Mouse (Mus musculus) bone marrow, adult 2 months (tissue): Measurements from ENCODE around the gene Cnga4.

Experiments
- CTCF ChIP-seq: fragments of 200-500 bp; IDR thresholded peaks from 2 replicates; pipeline ENCODE4 v1.5.1; 2011; ENCODE audit warnings: low read length, control low read depth; ENCODE audit not compliant: control insufficient read depth, insufficient read depth
- POLR2A ChIP-seq: fragments of 200-500 bp; IDR thresholded peaks from 2 replicates; pipeline ENCODE4 v1.6.1; 2011; ENCODE audit warnings: low read depth, mild to moderate bottlenecking, control low read depth, low read length, borderline replicate concordance; ENCODE audit not compliant: control insufficient read depth

DNA sequence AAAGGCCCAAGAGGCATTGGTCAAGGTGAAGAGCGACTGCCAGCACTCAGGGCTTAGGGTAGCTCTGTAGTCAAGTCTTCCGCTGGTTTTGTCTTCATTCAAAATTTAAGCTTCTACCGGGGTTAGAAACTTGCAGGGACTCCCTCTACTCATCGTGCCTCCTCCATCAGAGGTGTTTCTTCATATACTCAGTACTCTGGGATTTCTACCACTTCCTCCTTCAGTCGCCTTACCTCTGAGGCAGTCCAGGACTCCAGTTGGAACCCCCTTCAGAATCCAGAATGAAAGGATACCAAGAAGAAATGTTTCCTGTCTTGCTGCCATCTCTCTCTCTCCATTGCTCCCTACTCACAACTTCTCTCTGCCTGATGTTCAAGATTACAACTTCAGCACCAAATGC, 37.1 kb upstream of the Cnga4 start:
- TF ChIP-seq CTCF (no peak), POLR2A (no peak)
